Mouse (Mus musculus): ENCODE measurements at regions not wholly inside any gene's neighbourhood (a gene's known extent, or its start where the extent isn't known, plus 50 kb on each side); places are given as distances from the start of the nearest gene placed in this dataset.

DNA sequence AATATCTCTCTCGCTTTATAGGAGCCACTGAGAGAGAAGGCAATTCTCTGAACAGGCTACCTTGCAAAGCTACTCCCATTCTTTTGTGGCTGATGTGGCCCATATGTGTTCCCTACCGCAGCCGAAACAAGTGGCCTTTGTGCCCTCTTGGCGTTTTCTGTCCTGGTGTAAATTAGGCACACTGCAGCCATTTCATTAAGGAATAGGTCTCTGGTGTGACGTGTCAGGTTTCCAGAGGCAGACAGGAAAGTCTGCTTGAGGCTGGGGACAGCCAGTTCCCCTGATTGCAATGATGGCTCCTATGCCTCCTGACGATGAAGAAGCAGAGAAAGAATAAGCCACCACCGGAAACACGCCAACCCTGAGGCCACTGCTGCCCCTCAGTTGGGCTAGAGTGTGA, 59.3 kb upstream of the Bcor start:
- DNase-seq (ENCODE audit: low read depth, low spot score), result no peak

DNA sequence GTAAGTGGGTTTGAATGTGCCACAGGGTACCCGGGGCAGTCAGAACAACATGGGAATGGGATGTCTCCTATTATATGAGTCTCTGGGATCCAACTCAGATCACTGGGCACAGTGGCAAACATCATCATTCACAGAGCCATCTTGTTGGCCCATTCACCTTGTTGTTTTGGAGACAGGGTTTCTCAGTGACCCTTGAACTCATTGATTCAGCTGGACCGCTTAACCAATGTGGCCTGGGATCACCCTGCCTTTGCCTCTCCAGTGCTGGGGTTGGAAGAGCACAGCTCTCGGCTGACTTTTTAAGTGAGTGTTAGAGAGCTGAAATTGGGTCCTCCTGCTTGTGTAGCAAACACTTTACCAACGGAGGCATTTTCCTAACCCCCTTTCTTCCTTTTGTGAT, 64.2 kb upstream of the Bcor start:
- DNase-seq (ENCODE audit: low read depth, low spot score), result no peak

DNA sequence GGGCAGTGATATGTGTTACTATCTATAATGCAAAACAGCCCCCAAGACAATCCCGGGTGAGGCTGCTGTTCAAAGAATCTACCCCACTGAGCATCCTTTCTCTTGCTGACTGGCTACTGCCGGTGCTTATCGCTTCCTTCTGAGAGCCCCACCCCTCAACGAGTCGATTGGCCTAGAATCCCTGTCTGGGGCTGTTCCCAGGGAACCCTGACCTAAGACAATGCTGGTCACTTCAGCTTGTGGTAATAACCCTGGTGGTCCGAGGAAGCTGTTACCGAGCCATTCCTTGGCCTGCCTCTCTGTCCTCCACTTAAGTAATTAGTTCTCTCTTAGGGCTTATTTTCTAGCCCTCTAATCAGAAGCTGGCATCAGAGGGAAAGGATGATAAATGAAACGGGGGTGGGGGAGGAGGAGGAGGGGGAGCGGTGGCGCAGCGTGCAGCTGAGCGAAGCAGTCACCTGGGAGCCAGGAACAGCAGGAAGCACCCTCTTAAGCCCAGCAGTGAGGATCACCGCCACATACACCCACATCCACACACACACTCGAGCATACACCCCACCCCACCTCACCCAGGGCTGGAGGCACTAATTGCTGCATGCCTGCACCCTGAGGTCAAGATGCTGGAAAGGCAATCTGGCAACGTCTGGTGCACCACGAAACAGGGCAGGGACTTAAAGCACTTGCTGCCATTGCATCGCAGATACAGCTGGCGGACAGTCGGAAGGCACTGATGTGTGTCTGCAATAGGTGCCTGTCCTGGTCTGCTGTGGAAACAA, 65.1 kb upstream of the Bcor start:
- DNase-seq (ENCODE audit: low read depth, low spot score), result no peak

DNA sequence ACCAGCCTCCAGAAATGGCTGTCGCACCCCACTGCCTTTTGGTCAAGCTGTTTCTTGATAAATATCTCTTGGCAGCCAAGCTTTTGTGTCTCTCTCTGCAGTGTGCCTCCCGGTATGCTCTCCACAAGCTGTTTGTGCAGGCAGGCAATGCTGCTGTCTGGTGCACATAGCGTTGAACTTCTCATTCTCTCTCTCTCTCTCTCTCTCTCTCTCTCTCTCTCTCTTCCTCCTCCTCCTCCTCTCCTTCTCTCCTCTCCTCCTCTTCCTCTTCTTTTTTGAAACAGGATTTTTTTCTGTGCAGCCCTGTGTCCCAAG, 65.7 kb upstream of the Bcor start:
- DNase-seq (ENCODE audit: low read depth, low spot score), result no peak

DNA sequence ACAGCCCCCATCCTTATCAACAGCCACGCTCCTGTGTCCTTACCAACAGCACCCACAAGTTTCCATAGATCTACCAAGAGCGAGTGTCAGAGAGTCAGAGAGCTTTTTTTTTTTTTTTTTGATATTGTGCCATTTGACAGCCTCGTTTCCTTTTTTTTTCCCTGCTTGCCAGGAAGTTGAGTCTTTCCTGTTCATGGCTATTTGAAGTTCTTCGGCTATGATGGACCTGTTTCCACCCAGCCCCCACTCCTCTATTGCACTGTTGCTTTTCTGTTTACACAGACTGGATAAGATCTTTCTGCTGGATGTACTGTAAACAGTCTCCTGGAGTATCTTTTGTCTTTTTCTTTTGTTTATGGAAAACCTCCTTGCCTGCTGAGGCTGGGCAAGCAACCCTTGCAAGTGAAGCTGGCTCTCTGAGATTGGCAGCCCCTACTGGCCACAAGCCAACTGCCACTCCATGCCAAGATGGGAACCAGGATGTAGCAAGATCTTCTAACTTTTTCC, 80.4 kb upstream of the Bcor start:
- no peak for DNase-seq (ENCODE audit: low read depth, low spot score)

DNA sequence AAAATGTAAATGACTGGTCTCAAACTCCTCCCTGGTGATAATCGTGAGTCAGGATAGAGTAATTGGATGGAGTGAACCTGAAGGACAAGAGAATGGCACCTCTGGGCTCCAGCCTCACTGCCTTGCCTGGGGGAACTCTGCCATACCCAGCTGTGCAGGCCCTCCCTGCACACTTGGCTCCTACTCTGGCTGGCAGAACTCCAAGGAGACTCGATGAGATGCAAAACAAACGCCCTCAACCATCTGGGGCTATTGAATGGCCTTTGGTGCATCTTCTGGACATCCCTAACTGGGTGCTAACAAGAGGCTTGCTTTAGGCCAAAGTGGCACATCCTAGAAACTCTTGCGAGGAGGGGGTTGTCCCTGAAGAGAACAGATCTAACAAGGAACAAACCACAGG, 81.6 kb upstream of the Bcor start:
- DNase-seq (ENCODE audit: low read depth, low spot score), result no peak

DNA sequence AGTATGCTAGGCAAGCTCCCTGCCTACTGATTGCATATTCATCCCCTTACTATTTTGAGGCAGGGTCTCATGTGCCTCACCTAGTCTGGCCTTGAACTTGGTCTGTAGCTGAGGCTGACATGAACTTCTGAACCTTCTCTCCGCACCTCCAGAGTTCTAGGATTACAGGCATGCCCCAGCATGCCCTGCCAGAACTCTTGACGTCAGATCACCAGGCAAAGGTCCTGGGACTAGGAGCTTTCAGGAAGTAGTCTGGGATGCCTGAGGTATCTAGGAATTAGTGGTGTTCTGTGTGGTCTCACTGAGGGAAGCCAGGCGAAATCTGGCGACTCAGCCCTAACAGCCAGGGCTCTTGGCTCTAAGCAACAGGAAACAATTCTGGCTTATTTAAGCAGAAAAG, 88.9 kb upstream of the Bcor start:
- DNase-seq (ENCODE audit: low read depth, low spot score), result no peak

DNA sequence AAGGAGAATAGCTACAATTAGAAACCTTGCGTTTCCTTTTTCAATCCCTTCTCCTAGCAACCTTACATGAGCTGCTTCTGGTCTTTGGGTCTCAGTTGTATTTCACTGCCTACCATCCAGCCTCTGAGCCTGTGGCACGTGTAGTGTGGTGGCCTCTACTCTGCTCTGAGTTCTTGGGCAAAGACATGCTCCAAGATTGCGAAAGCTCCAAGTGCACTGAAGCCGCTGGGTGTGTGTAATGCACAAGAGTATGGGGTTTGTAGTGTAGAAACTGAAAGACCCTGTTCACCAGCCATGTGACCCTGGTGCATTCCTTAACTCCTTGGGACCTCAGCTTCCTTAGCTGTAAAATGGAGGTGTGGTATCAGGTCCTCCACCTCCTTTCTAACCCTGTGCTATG, 89.8 kb upstream of the Bcor start:
- no peak for DNase-seq (ENCODE audit: low read depth, low spot score)

DNA sequence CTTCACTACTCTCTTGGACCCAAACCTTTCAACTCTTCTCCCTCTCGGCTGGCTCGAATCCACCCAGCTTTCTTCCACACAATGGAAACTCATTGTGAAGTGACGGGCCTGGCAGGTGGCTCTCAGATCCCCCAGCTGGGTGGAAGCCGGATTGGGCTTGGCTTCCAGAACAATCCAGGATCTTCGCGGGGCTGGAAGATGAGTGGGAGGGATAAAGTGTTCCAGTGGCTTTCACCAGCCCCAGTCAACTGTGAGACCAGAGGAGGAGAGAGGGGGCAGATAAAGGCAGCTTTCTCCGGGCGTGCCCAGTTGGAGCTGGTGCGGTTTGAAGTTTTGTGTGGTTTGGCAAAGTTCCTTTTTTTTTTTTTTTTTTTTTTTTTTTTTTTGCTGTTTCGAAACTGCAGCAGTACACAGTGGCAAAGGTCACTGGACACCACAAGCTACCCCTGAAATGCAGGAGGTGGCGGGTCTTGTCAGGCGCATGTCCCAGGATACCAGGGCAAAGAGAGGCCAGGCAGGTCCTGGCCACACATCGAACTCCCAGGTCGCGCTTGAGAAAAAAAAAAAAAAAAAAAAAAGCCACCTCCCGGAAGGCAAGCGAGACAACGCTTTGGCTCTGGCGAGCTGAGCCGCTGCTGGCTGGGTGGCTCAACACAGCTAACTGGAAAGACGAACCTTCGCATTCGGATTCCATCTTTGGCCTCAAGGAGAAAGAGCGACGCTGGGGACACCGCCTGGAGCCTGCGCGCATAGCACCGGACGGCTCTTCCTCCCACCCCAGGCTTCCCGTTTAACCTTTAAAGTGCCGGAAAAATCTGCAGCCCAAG, 91.9 kb upstream of the Bcor start:
- DNase-seq (ENCODE audit: low read depth, low spot score), result no peak

DNA sequence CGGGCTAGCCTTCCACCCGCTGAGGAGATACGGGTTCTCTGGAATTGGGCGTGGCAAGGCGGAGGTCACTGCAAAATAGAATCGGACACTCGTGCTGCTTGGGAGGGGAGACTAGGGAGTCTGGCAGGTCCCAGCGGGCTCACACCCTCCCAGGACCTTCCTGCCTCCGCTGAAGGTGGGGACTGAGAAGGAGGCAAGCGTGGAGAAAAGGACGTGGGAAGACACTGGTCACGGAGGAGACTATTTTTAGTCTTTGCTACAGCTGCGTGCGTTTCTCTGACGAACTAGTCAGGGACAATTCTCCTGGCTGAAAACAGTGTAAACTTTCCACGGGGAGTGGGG, 92.5 kb upstream of the Bcor start:
- DNase-seq (ENCODE audit: low read depth, low spot score), result no peak

DNA sequence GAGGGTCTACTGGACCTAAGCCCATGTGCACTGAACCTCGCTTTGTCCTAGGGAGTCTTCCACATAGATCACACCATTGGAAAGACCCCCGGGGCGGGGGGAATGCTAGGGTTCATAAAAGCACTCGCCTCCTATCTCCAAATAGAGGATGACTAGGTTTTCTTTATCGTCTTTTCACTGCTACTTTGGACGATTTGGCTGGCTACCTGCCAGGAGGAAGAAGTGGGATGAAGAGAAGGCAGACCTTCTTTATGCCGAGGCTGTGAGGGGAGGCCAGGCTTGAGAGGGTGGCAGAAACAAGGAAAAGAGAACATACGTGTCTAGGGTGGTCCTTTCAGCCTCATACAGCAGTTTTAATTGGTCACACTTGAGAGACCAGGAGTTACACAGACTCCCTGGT, 96.6 kb upstream of the Bcor start:
- no peak for DNase-seq (ENCODE audit: low read depth, low spot score)

DNA sequence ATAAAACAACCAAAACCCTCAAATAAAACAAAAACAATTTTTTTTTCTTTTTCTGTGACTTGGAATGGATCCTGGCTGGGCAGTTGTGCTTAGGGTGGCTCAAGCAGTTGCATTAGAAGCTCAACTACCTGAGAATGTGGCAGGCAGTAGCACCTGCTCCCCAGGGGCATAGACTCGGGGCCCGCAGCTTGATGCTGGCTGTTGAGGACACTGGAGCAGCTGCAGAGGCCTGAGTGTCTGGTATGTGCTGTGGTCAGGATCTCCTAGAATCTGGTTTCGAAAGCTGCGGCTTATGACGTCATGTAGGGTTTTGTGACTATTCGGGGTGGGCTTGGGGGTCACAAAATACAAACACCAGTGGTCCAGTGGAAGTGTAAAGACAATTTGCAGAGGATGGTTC, 103.7 kb upstream of the Bcor start:
- DNase-seq (ENCODE audit: low read depth, low spot score), result no peak

DNA sequence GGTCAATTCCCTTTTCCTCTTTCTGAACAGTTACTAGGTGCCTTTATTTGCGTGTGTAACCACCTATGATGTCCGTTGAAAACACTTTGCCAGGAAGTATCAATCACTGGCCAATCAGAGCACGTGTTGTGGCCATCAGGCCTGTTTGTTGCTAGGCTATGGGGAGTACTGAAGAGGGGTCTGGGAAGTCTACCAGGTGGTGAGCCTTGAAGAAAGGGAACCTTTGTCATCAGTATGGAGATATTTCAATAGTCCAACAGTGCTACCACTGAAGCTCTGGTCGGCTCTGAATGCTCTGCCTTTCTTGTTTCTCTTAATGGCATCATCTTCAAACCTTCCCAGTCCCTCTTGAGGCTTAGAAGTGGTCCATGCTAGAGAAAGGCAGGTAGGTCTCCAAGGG, 124.6 kb upstream of the Bcor start:
- no peak for DNase-seq (ENCODE audit: low read depth, low spot score)

DNA sequence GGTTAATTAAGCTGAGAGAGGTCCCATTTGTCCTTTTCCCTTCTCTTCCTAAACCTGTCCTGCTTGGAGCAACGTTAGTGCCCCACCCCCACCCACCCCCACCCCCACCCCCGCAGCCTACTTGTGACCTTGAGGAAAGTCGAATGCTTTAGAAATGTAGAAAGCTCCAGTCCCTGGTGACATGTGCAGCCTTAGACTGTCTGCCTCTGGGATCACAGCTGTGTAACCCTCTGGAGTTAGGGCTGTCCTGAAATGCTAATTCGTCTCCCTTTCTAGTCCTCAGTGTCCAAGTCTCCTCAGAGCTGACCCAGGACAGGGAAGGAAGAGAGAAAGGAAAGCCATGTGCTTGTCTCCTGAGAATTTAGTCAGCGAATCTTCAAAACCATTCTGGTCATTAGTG, 125.0 kb upstream of the Bcor start:
- DNase-seq (ENCODE audit: low read depth, low spot score), result no peak

DNA sequence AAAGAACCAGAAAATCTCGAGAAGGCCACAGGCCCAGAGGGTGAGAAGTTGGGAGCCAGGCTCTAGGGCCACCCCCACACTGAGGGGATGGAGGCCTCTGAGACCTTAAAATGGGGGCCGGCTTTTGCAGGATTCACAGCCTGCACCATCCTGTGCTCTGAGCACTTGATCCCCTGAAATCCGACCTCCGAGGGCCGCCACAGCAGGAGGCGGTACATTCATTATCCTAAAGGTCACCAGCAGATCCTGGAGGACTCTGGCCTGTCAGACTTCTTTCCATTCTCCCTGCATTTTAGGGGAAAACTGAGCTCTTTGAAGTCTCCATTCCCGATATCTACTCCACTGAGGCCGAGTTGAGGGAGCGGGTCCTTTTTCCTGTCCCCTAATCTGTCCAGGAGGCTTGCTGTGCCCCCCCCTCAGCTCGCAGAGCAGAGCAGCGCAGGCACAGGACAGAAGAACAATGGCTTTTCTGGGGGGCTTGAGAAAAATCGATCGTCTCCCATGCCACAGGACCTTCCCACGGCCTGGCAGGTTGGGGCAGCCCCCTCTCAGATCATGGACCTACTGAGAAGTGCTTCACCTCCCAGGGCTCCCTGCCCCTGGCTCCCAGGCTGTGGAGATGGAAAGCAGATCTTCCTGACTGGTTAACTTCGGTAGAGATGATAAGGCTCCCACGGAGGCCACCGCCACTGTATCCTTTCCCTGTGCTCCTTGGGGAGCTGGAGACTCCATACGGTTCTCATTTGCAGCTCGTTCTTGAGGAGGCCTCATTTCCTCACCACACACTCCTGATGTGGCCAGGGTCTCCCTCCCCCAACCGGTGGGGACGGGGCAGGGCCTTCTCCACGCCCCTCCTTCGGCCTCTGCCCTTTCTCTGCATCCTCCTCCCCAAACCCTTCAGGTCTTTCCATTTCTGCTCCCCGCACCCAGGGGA, 126.1 kb upstream of the Bcor start:
- DNase-seq (ENCODE audit: low read depth, low spot score), result no peak

DNA sequence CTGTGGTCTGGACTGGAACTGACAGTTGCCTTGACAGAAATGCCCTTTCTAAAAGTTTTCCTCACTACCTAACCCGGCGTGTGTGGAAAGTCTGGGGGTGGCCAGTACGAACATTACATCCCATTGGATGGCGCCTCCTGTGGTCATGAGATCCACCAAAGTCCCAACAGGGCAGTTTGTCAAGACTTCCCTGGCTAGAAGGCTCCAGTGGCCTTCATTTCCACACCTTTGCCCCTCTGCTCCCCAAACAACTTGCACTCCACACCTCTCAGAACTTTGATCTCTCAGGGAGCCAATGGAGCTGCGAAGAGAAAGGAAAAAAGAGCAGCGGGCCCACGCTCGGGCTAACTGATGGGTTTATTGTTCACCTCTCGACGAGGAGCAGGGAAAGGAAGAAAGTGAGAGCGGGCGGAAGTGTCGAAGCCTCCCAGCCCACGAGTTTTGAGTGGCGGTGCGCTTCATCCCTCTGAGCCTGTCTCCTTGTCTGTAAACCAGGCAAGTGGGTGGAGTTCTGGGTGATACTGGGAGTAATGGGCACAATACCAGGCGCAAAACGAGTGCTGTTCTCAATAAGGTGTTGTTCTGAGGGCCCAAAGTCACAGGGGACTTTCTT, 126.9 kb upstream of the Bcor start:
- DNase-seq (ENCODE audit: low read depth, low spot score), result no peak

DNA sequence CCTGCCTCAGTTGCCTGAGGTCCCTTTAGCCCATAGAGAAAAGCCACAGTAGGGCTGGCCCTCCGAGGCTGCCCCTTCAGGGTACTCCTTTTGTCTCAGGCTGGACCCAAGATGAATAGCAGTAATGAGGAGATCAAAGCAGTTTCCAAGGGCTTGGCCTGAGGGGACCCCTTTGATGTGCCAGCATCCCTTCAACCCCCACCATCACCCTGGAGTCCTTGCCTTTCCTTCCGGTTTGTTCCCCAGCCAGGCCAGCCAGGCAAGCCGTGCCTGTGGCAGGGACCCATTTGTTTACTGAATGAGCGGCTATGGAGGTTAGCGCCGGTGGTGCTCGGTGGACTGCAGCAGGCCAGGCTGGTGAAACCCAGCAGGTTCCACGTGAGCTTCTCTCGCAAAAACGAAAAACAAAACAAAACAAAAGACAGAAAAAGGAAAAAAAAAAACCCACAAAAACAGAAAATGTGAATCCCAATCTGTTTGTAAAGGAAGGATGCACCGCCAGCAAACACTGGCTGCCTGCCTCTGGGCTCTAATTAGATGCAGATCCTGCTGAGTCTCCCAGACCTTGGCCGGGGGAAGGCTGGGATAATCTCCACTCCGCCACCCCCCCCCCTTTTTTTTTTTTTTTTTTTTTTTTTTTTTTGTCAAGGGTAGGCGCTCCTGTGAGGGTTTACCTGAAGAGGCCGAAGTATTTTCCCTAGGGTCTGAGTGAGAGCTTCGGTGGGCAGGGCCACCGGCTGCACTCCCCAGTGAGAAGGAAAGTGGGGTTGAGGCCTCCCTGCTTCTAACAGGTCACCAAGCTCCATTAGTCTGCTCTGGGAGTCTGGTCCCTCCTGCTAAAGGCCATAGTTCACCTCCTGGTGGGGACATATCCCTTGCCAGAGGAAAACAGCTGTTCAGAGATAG, 127.8 kb upstream of the Bcor start:
- DNase-seq (ENCODE audit: low read depth, low spot score), result no peak

DNA sequence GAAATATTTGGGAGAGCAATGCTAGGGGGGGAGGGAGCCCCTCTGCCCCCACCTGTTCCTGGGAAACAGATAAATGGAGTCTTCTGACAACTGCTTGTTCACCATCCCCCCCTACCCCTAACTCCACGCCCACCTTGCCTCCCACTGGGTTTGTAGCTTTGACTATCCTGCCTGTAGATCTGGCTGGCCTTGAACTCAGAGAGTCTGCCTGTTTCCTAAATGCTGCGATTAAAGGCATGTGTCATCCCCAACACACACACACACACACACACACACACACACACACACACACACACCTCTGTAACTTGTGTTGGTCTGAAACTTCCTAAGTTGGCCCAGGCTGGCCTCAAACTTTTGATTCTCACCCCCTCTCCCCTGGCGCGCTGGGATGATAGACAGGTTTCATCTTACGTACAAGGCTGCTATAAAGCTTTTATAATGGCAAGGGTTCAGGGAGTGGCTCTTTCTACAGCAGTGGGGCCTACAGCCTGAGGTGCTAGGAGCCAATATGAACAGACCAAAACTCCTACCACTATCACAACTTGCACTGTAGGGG, 128.5 kb upstream of the Bcor start:
- no peak for DNase-seq (ENCODE audit: low read depth, low spot score)

DNA sequence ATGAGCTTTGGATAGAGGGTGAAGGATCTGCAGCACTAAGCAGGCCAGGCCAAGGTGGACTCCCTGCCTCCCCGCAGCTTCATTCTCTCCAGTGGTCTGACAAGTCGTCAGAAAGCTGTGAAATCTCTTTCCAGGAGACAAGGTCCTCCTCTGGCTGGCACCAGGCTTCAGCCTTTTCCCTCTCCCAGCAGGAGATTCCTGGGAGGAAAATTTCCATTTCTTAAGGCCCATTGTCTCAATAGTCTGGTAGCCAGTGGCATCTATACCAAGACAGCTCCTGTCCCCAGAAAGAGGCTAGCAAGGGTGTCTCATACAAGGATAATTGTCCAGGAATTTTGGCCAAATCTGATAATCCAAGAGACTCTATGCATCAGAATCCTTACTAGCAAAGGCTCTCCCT, 133.0 kb upstream of the Bcor start:
- DNase-seq (ENCODE audit: low read depth, low spot score), result no peak

DNA sequence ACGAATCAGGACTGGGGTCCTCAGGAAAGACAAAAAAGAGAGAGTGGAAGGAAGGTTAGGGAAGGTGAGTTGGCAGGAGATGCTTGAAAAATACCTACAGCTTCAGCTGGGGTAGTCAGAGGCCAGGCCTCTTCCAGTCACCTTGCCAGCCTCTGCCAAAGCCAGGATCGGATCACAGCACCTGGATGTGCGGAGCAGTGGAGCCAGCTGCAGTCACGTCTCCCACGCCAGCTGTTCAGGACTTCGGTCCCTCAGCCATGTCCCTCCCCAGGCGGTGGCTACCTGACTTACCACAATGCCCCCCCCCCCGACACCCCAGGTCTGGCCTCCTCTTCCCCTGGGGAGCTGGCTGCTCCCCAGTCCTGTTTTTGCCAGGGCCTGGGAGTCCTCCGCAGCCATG, 134.3 kb upstream of the Bcor start:
- DNase-seq (ENCODE audit: low read depth, low spot score), result no peak

DNA sequence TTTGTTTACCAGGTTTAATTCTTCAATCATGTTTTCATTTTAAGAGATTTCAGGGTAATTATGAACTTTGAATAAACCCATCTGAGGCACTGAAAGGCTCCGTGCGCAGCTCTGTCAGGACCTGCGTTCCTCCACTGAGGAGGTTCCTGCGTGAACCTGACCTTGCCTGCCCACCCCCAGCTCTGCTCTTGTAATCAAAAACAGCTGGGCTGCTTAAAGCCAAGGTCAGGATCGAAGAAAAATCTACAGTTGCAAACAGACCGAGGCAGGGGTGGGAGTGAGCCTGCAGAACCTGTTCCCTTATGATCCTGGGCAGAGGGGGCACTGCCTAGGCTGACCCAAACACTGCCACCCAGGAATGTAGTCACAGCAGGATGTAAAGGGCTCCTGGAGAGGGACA, 134.8 kb upstream of the Bcor start:
- no peak for DNase-seq (ENCODE audit: low read depth, low spot score)
